Mouse (Mus musculus) macrophage (primary cell): Measurements from ENCODE around the gene Mical1. TPM values are rescaled to one million over a fixed set of nuclear protein-coding genes. Genes with fewer than 3 reads are reported as not detected.

ENCODE experiments used
- H3K27ac ChIP-seq: fragments of 350-480 bp; formaldehyde crosslinking; 2 replicates; pipeline ENCODE4 v1.9.0; 2021
- H3K36me3 ChIP-seq: fragments of 350-480 bp; formaldehyde crosslinking; 2 replicates; pipeline ENCODE4 v1.9.0; 2021; ENCODE audit errors: inconsistent target
- H3K4me3 ChIP-seq: fragments of 350-480 bp; formaldehyde crosslinking; 2 replicates; pipeline ENCODE4 v1.9.0; 2021; ENCODE audit errors: inconsistent target
- H3K79me2 ChIP-seq: fragments of 350-480 bp; formaldehyde crosslinking; 2 replicates; pipeline ENCODE4 v1.9.0; 2021; ENCODE audit errors: inconsistent target
- WGBS: methylation state at CpG from one replicate; pipeline ENCODE4 v1.1.7; 2026; ENCODE audit warnings: inconsistent platforms; ENCODE audit not compliant: missing documents; 5-methylcytosine and 5-hydroxymethylcytosine counted together
- polyA plus RNA-seq: library from polyadenylated mRNA; stranded (reverse); fragments of 250-400 nt; gene quantifications from 3 replicates; pipeline ENCODE4 v1.2.4, GENCODE M21; 2018; ENCODE audit warnings: inconsistent platforms

Mical1 gene
- polyA plus RNA-seq, 1 experiment from 2014 or later, result 31.3 TPM

DNA sequence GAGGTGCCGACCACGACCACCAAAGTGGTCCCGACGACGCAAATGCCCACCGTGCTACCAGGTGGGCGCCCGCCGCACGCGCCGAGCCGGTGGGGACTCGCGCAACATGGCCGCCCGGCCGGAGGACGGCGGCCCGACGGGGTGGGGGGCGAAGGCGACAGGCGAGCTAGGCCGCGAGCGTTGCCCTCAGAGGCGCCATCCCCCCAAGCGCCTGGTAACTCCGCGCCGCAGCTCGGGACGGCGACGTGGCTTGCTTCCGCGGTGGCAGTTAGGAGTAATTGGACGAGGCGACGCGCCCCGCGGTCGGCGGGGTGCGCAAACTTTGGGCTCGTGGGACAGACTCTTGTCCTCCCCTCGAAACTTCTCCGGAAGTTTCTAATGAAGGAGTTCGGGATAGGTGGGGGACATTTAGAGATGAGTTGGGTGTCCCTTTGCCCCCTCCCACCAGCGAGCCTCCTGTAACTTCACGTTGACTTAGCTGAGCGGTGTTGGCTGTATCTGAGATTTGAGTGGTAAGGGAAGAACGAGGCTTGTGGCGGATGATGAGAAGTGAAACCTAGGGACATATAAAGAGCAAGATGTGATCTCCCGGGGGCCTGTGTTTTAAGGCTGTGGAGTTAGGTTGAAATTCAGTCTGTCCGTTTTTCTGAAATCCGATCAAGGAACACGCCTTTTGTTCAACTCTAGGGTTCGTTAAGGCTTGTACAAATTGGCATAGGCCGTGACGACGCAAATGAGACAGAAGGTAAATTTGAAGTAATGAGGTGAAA lies 43.7 kb downstream of the Mical1 start:
- under 1% methylated on average over 45 of the region's 65 CpGs for WGBS
- H3K79me2 ChIP-seq, result peaks cover 36% of the 10 kb centered on the region
- H3K27ac ChIP-seq, result peak overlapping the region; percentile 65
- H3K4me3 ChIP-seq, result peak overlapping the region; percentile 60
- no peaks in the 10 kb centered on the region for H3K36me3 ChIP-seq

DNA sequence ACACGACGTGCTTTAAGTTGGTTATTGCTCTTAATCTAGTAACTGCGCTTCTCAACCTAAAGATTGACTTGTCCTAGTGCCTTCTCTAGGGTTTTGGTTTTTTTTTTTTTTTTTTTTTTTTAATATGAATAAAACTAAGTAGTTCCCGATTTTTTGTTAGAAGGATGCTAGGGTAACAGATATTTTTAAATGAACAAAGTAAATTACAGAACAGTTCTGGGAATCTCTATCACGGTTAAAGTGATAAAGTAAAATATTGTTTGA lies 44.2 kb downstream of the Mical1 start:
- Histone ChIP-seq H3K36me3 (no peaks in the 10 kb centered on the region), H3K79me2 (peaks cover 42% of the 10 kb centered on the region), H3K4me3 (peak overlapping the region; percentile 60), H3K27ac (peak overlapping the region; percentile 65)
- 4% methylated on average over 4 of the region's 5 CpGs for WGBS

DNA sequence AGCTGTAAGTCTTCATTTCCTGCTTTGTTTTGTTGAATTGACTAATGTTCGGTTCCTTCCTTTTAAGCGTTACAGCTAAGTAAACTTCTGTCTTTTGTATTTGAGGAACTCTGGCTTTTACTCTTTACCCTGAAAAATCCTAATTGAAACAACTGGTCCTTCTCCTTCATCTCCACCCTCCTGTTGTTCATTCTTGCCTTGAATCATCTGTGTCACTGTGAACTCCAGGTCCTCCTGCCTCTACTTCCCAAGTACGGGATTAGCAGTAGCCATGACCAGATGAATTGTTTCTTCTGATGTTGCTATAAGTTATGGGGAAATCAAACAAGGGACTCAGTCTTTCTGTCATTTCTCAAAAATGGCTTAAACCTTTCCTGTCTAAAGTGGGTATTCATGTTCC lies 47.3 kb downstream of the Mical1 start:
- H3K4me3 ChIP-seq, result no peak overlapping the region
- H3K36me3 ChIP-seq, result peaks cover 4% of the 10 kb centered on the region; the same call in 1 of the 2 replicates
- H3K79me2 ChIP-seq, result peaks cover 67% of the 10 kb centered on the region
- WGBS, result 7% methylated on average over 3 of the region's 3 CpGs
- H3K27ac ChIP-seq, result peak overlapping the region; percentile 93

DNA sequence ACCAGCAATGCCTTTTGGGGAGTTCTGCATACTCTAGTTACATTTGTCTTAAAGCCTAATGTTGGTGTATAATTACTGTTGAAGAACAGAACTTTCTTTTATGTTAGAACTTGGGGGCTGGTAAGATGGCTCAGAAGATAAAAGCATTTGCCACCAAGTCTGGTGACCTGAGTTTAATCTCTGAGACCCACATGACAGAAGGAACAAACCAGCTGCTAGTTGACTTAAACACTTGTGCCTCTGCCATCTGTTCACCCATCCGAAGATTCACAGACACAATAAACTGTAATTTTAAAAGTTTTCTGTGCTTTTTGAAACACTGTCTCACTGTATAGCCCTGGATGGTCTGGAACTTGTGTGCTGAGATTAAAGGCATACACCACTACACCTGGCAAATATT lies 49.6 kb downstream of the Mical1 start:
- Histone ChIP-seq H3K27ac (no peak overlapping the region), H3K4me3 (no peak overlapping the region), H3K79me2 (peaks cover 57% of the 10 kb centered on the region), H3K36me3 (peaks cover 14% of the 10 kb centered on the region; the same call in 1 of the 2 replicates)
- WGBS, result 92% methylated on average over 1 of the region's 1 CpGs

DNA sequence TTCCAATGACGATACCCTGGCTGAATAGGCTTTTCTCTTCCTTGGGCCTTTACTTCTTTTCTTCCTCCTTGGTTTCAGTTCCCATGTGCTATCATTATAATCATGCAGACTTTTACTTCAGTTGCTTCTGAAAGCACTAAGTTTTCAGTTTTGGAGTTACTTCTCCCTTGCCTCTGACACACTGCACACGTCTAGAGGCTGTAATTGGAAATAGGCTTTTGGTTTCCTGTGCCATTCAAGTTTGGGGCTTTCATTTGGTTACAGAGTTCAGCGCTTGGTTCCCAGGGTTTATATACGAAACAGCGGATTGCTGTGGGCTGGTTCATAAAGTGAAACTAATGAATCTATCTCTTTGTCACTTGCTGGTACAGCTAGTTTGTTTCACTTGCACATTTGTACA lies 53.9 kb downstream of the Mical1 start:
- H3K36me3 ChIP-seq, result peaks cover 19% of the 10 kb centered on the region; the same call in 1 of the 2 replicates

DNA sequence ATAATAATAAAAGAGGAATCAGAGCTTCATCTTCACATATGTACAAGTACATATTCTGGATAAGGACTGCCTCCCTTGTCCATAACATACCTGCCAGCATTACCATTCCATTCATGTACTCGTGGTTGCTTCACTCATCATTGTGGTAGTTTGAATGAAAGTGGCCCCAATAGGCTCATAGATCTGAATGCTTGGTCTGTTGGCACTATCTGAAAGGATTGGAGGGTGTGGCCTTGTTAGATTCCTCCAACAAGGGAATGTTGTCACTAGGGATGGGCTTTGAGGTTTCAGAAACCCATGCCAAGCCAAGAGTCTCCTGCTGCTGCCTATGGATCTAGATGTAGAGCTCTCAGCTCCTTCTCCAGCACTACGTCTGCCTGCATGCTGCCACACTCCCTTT lies 59.9 kb downstream of the Mical1 start:
- WGBS, result 95% methylated on average over 2 of the region's 2 CpGs
- H3K27ac ChIP-seq, result no peak overlapping the region
- H3K4me3 ChIP-seq, result no peak overlapping the region
- peaks cover 10% of the 10 kb centered on the region; the same call in 1 of the 2 replicates for H3K79me2 ChIP-seq
- peaks cover 4% of the 10 kb centered on the region; the same call in 1 of the 2 replicates for H3K36me3 ChIP-seq

More for the DNA sequence above, 53.9 kb downstream of the Mical1 start:
- H3K79me2 ChIP-seq, result peaks cover 40% of the 10 kb centered on the region
- no peak overlapping the region for H3K4me3 ChIP-seq
- WGBS, result 7% methylated on average over 5 of the region's 5 CpGs
- H3K27ac ChIP-seq, result peak overlapping the region; percentile 22

Other genes with a start within 250 kb of the Mical1 start
- gene Fig4, start 173.1 kb upstream of the Mical1 start, polyA plus RNA-seq, result 23.1 to 48.2 TPM (median 25.6 TPM) in 3 replicates
- gene Ak9, start 172.3 kb upstream of the Mical1 start, polyA plus RNA-seq, result 0.09 TPM in 1 of 3 replicates, not detected in the others
- gene Zbtb24, start 25.9 kb upstream of the Mical1 start, polyA plus RNA-seq, result 8.6 to 9.8 TPM (median 9.4 TPM) in 3 replicates
- 10.3 to 23.3 TPM (median 12.1 TPM) in 3 replicates for gene Smpd2, start 14.1 kb downstream of the Mical1 start, polyA plus RNA-seq
- gene Ppil6, start 14.1 kb downstream of the Mical1 start, polyA plus RNA-seq, result 0.22 TPM in 1 of 3 replicates, not detected in the others
- 204 to 235 TPM (median 225 TPM) in 3 replicates for gene Cd164, start 43.1 kb downstream of the Mical1 start, polyA plus RNA-seq
- gene Ccdc162, start 240.3 kb downstream of the Mical1 start, polyA plus RNA-seq, result 0.16 TPM in 1 of 3 replicates, not detected in the others